Mouse (Mus musculus) CH12.LX (cell line): ENCODE data around the gene Naa25.

Source experiments
- CTCF ChIP-seq, 2 experiments: IDR thresholded peaks in 1 of 2; conservative IDR thresholded peaks in 1 of 2; 2 replicates each; pipeline ENCODE4 v1.5.1; 2011 to 2012; ENCODE audit warnings: low read depth in 2 of 2, low read length in 2 of 2, improper control_type of control experiment in 1 of 2, inconsistent platforms in 1 of 2, mild to moderate bottlenecking in 1 of 2, moderate library complexity in 1 of 2
- E2F4 ChIP-seq: IDR thresholded peaks from 2 replicates; pipeline ENCODE4 v1.6.1; 2011; ENCODE audit warnings: low read depth, low read length, improper control_type of control experiment; ENCODE audit not compliant: insufficient replicate concordance
- EP300 ChIP-seq: IDR thresholded peaks from 2 replicates; pipeline ENCODE4 v1.6.1; 2011; ENCODE audit warnings: low read length, improper control_type of control experiment
- MXI1 ChIP-seq: IDR thresholded peaks from 2 replicates; pipeline ENCODE4 v1.6.1; 2011; ENCODE audit warnings: mild to moderate bottlenecking, low read depth, low read length, improper control_type of control experiment
- NRF1 ChIP-seq: IDR thresholded peaks from 2 replicates; pipeline ENCODE4 v1.6.1; 2014; ENCODE audit warnings: low read depth, mild to moderate bottlenecking, inconsistent platforms, low read length, improper control_type of control experiment, moderate library complexity
- USF2 ChIP-seq: conservative IDR thresholded peaks from 2 replicates; pipeline ENCODE4 v1.6.1; 2011; ENCODE audit warnings: low read depth, low read length, improper control_type of control experiment

GRCm38 (mm10) chr5:121423297-121423696 lies 25.6 kb downstream of the Naa25 start:
- TF ChIP-seq USF2 (no peak), CTCF (conservative IDR thresholded peaks at IDR 0.05 in 1 of 2, IDR thresholded peaks at IDR 0.05 in 1 of 2; ENCODE audit: low read depth in 2 of 2, low read length in 2 of 2) (no peak), EP300 (no peak), E2F4 (no peak), NRF1 (no peak), MXI1 (no peak)
